Mouse (Mus musculus) kidney, adult 2 months (tissue): ENCODE data around the gene Ankrd33b.

Source experiments
- CTCF ChIP-seq: fragments of 200-500 bp; conservative IDR thresholded peaks from 2 replicates; pipeline ENCODE4 v1.5.1; 2011; ENCODE audit warnings: low read depth, mild to moderate bottlenecking, control low read depth, low read length, moderate library complexity, mixed read lengths; ENCODE audit not compliant: insufficient read depth, insufficient read length
- POLR2A ChIP-seq: fragments of 200-500 bp; IDR thresholded peaks from one replicate; pipeline ENCODE4 v1.6.1; 2011; ENCODE audit warnings: low read depth, low read length, control low read depth

- TF ChIP-seq CTCF (no peak), POLR2A (no peak)
These were observed 31.2 kb upstream of the Ankrd33b start for GRCm38 (mm10) chr15:31398769-31399168.
